10 mouse cellular contexts compared by ENCODE assay signal in genomic region chr11:49763555-49763954, GRCm38 (mm10). TPM values are rescaled to one million over a fixed set of nuclear protein-coding genes. Genes with fewer than 3 reads are reported as not detected.
DNase-seq lines count a peak whose midpoint lies in the region; ATAC-seq lines count a peak whose summit lies in the region.
"Had no signal": no experiment of that assay in that cellular context is flagged by ENCODE, and none has a peak within 500 bp of the region (broad histone marks: within the 10 kb centered on the region; RNA-seq: fewer than 3 reads in every experiment).

No protein-coding gene starts in this region.

- H3K4me1 ChIP-seq in hindbrain, embryonic 10.5 days (replicated peaks) = peaks cover 20% of the 10 kb centered on the region
- peaks cover 5% of the 10 kb centered on the region; the same call in 1 of the 2 replicates for H3K4me1 ChIP-seq in hindbrain, embryonic 16.5 days (ENCODE audit: control insufficient read depth, insufficient read depth, low read depth, low read length)
- peaks cover 19% of the 10 kb centered on the region for H3K4me1 ChIP-seq in limb, embryonic 11.5 days (ENCODE audit: control insufficient read depth, insufficient read depth, low read length)
- H3K4me1 ChIP-seq: hindbrain, embryonic 15.5 days had no signal

- peak overlapping the region; percentile 80 for H3K27ac ChIP-seq in hindbrain, embryonic 10.5 days
- no peak overlapping the region for H3K27ac ChIP-seq in hindbrain, embryonic 16.5 days (ENCODE audit: low read depth, low read length)
- peak overlapping the region; percentile 90 for H3K27ac ChIP-seq in limb, embryonic 11.5 days (replicated peaks; ENCODE audit: low read depth, low read length)
- H3K27ac ChIP-seq: hindbrain, embryonic 15.5 days had no signal

- no peak overlapping the region for H3K9ac ChIP-seq in hindbrain, embryonic 16.5 days (ENCODE audit: low read depth, low read length)
- peak overlapping the region; percentile 30 for H3K9ac ChIP-seq in limb, embryonic 11.5 days (ENCODE audit: low read length)
- H3K9ac ChIP-seq: hindbrain, embryonic 15.5 days had no signal

- no peaks in the 10 kb centered on the region for H3K9me3 ChIP-seq in hindbrain, embryonic 10.5 days
- no peaks in the 10 kb centered on the region for H3K9me3 ChIP-seq in hindbrain, embryonic 16.5 days (ENCODE audit: control insufficient read depth, low read length)
- no peaks in the 10 kb centered on the region for H3K9me3 ChIP-seq in limb, embryonic 11.5 days (ENCODE audit: control insufficient read depth, low read length)
- H3K9me3 ChIP-seq: hindbrain, embryonic 15.5 days had no signal

- H3K4me3 ChIP-seq in hindbrain, embryonic 10.5 days = no peak overlapping the region
- no peak overlapping the region for H3K4me3 ChIP-seq in hindbrain, embryonic 16.5 days (ENCODE audit: low read length)
- no peak overlapping the region for H3K4me3 ChIP-seq in limb, embryonic 11.5 days (ENCODE audit: low read depth, low read length)
- H3K4me3 ChIP-seq: hindbrain, embryonic 15.5 days had no signal

- H3K4me2 ChIP-seq in hindbrain, embryonic 16.5 days (ENCODE audit: low read length) = no peak overlapping the region
- H3K4me2 ChIP-seq in limb, embryonic 11.5 days (ENCODE audit: low read depth, severe bottlenecking) = no peak overlapping the region; the same call in 1 of the 2 replicates
- H3K4me2 ChIP-seq: hindbrain, embryonic 15.5 days had no signal

- no peak for ATAC-seq in hindbrain, embryonic 16.5 days
- peak; percentile 61 for ATAC-seq in limb, embryonic 11.5 days (ENCODE audit: insufficient number of reproducible peaks, low FRiP score, low TSS enrichment, low read depth)

- no peaks in the 10 kb centered on the region for H3K36me3 ChIP-seq in hindbrain, embryonic 10.5 days
- H3K36me3 ChIP-seq in hindbrain, embryonic 16.5 days (ENCODE audit: control insufficient read depth, insufficient read depth, low read length) = no peaks in the 10 kb centered on the region
- H3K36me3 ChIP-seq in limb, embryonic 11.5 days (ENCODE audit: control insufficient read depth, insufficient read depth, low read length) = no peaks in the 10 kb centered on the region
- H3K36me3 ChIP-seq: hindbrain, embryonic 15.5 days had no signal

- DNase-seq in hindbrain, embryonic 10.5 days (ENCODE audit: low spot score) = peak; percentile 12
- DNase-seq in Muller cell, postnatal 12 days (ENCODE audit: inconsistent ontology term) = peak; percentile 36
- DNase-seq in embryo, embryonic 11 days = peak; percentile 41
- DNase-seq in limb, embryonic 11.5 days (ENCODE audit: low spot score) = peak; percentile 57
- DNase-seq in thymus, postnatal 10 days (ENCODE audit: low spot score in 2 of 2) = no peak
- DNase-seq in cerebellum, adult 11 months = no peak
- DNase-seq: cerebellum, adult 9-10 months; lung, postnatal 36 days had no signal

- H3K27me3 ChIP-seq in hindbrain, embryonic 10.5 days (ENCODE audit: insufficient read depth, poor library complexity, severe bottlenecking) = no peaks in the 10 kb centered on the region
- H3K27me3 ChIP-seq in hindbrain, embryonic 16.5 days (replicated peaks; ENCODE audit: control insufficient read depth, insufficient read depth, low read length) = no peaks in the 10 kb centered on the region
- no peaks in the 10 kb centered on the region for H3K27me3 ChIP-seq in limb, embryonic 11.5 days (ENCODE audit: control insufficient read depth, insufficient read depth, low read length)
- H3K27me3 ChIP-seq: hindbrain, embryonic 15.5 days had no signal

RNA-seq across cellular contexts. Expression of gene Gfpt2, which starts 30.4 kb away (rescaled TPM):
- 16.0 and 22.1 TPM in 2 replicates for polyA plus RNA-seq in hindbrain, embryonic 10.5 days (2016; fragmentation: Nextera tagmentation; extraction: Ambion mirVana)
- polyA plus RNA-seq in hindbrain, embryonic 16.5 days (2015; fragmentation: Nextera tagmentation; extraction: Ambion mirVana) = 6.3 and 7.2 TPM in 2 replicates
- polyA plus RNA-seq in limb, embryonic 11.5 days (2014; fragmentation: Nextera tagmentation; extraction: Ambion mirVana) = 36.3 and 37.2 TPM in 2 replicates

RNA-seq across cellular contexts. Expression of gene Cnot6, which starts 51.0 kb away (rescaled TPM):
- polyA plus RNA-seq in hindbrain, embryonic 10.5 days (2016; fragmentation: Nextera tagmentation; extraction: Ambion mirVana) = 57.3 and 60.8 TPM in 2 replicates
- polyA plus RNA-seq in hindbrain, embryonic 16.5 days (2015; fragmentation: Nextera tagmentation; extraction: Ambion mirVana) = 30.1 and 36.1 TPM in 2 replicates
- 51.5 and 53.9 TPM in 2 replicates for polyA plus RNA-seq in limb, embryonic 11.5 days (2014; fragmentation: Nextera tagmentation; extraction: Ambion mirVana)

Comparison
In these comparisons a context has a peak if more than half of its experiments do, and no peak if none do; other contexts are left out.
1. DNase-seq: peak in hindbrain, embryonic 10.5 days (single experiment), Muller cell, postnatal 12 days (single experiment), embryo, embryonic 11 days (single experiment) and limb, embryonic 11.5 days (single experiment); none in thymus, postnatal 10 days (0 of 2) and cerebellum, adult 11 months (single experiment).